Mouse (Mus musculus) heart, postnatal 0 days (tissue): ENCODE measurements around the gene Ahcyl2. TPM values are rescaled to one million over a fixed set of nuclear protein-coding genes. Genes with fewer than 3 reads are reported as not detected.

Experiments
- ATAC-seq: fragments of 200-750 bp; cut with Nextera tagmentation; 2 replicates; pipeline ENCODE4 v1.8.0; 2017; ENCODE audit warnings: low read depth, moderate number of reproducible peaks, moderate library complexity; ENCODE audit not compliant: insufficient read depth
- DNase-seq: peaks from one replicate; pipeline ENCODE4 v3.0.0-alpha.2; 2016; ENCODE audit warnings: low spot score
- H3K27ac ChIP-seq: fragments of 300-500 bp; sonication (generic); 2 replicates; pipeline ENCODE4 v1.5.1; 2014; ENCODE audit warnings: low read depth, mild to moderate bottlenecking
- H3K27me3 ChIP-seq: fragments of 300-500 bp; sonication (generic); 2 replicates; pipeline ENCODE4 v1.6.1; 2014; ENCODE audit warnings: low read length, mixed read lengths; ENCODE audit not compliant: control insufficient read depth, insufficient read depth
- H3K36me3 ChIP-seq: fragments of 300-500 bp; sonication (generic); replicated peaks from 2 replicates; pipeline ENCODE4 v1.6.1; 2014; ENCODE audit warnings: low read length, mixed read lengths; ENCODE audit not compliant: control insufficient read depth, insufficient read depth
- H3K4me1 ChIP-seq: fragments of 300-500 bp; sonication (generic); 2 replicates; pipeline ENCODE4 v1.6.1; 2014; ENCODE audit warnings: antibody characterized with exemption; ENCODE audit not compliant: control insufficient read depth, insufficient read depth
- H3K4me2 ChIP-seq: fragments of 300-500 bp; sonication (generic); 2 replicates; pipeline ENCODE4 v1.6.1; 2014; ENCODE audit warnings: low read depth, mild to moderate bottlenecking, low read length, moderate library complexity
- H3K4me3 ChIP-seq: fragments of 300-500 bp; sonication (generic); 2 replicates; pipeline ENCODE4 v1.5.1; 2014; ENCODE audit warnings: low read depth, low read length
- H3K9ac ChIP-seq: fragments of 300-500 bp; sonication (generic); replicated peaks from 2 replicates; pipeline ENCODE4 v1.6.1; 2014; ENCODE audit warnings: low read depth, low read length, mixed read lengths
- H3K9me3 ChIP-seq: fragments of 300-500 bp; sonication (generic); replicated peaks from 2 replicates; pipeline ENCODE4 v1.6.1; 2016; ENCODE audit warnings: low read length; ENCODE audit not compliant: control insufficient read depth
- CTCF ChIP-seq: IDR thresholded peaks from 2 replicates; pipeline ENCODE4 v1.5.1; 2016; ENCODE audit warnings: antibody characterized with exemption, control low read depth, low read depth
- EP300 ChIP-seq: IDR thresholded peaks from 2 replicates; pipeline ENCODE4 v1.6.1; 2016; ENCODE audit warnings: antibody characterized with exemption, low read depth
- WGBS: fragments of 180-500 bp; shearing (Covaris S2); extraction: QIAGEN DNeasy Blood & Tissue Kit; methylation state at CpG from one replicate; pipeline ENCODE4 v1.1.7; 2014; 5-methylcytosine and 5-hydroxymethylcytosine counted together
- polyA plus RNA-seq: library from polyadenylated mRNA; unstranded; fragments of >200 nt; fragmentation: Nextera tagmentation; extraction: Ambion mirVana; gene quantifications from 2 replicates; pipeline ENCODE4 v1.2.1, GENCODE M21; 2015
- total RNA-seq: library from RNA; depleted of rRNA; stranded (reverse); fragments of >200 nt; gene quantifications from 2 replicates; pipeline ENCODE4 v1.2.3, GENCODE M21; 2014; ENCODE audit warnings: low replicate concordance

Ahcyl2 gene
- total and polyA plus RNA-seq, 2 experiments from 2014 or later = 3.4 to 31.6 TPM

- H3K36me3 ChIP-seq = no peaks in the 10 kb centered on the region
- H3K9ac ChIP-seq = no peak overlapping the region
- H3K27me3 ChIP-seq = no peaks in the 10 kb centered on the region
- H3K27ac ChIP-seq = no peak overlapping the region
- H3K4me2 ChIP-seq = no peak overlapping the region
- ATAC-seq = no peak
- 0 out of 2 replicates have a peak, but pooled peaks cover 8% of the 10 kb centered on the region for H3K4me1 ChIP-seq
- no peak overlapping the region for H3K4me3 ChIP-seq
- 92% methylated on average over 1 of the region's 1 CpGs for WGBS
- TF ChIP-seq EP300 (no peak), CTCF (no peak)
- no peaks in the 10 kb centered on the region for H3K9me3 ChIP-seq
- no peak for DNase-seq
These were observed 82.3 kb downstream of the Ahcyl2 start for GRCm38 (mm10) chr6:29850096-29850495.

GRCm38 (mm10) chr6:29850747-29851146 is 82.9 kb downstream of the Ahcyl2 start:
- Histone ChIP-seq H3K27ac (no peak overlapping the region), H3K9ac (no peak overlapping the region), H3K4me1 (0 out of 2 replicates have a peak, but pooled peaks cover 8% of the 10 kb centered on the region), H3K9me3 (no peaks in the 10 kb centered on the region), H3K4me3 (no peak overlapping the region), H3K36me3 (no peaks in the 10 kb centered on the region), H3K27me3 (no peaks in the 10 kb centered on the region), H3K4me2 (no peak overlapping the region)
- WGBS = 81% methylated on average over 2 of the region's 2 CpGs
- no peak for TF ChIP-seq CTCF
- ATAC-seq = no peak
- DNase-seq = no peak

- Histone ChIP-seq H3K4me1 (peaks cover 8% of the 10 kb centered on the region; the same call in 1 of the 2 replicates), H3K4me3 (no peak overlapping the region), H3K9ac (no peak overlapping the region), H3K4me2 (no peak overlapping the region), H3K27me3 (no peaks in the 10 kb centered on the region), H3K36me3 (no peaks in the 10 kb centered on the region), H3K27ac (no peak overlapping the region), H3K9me3 (no peaks in the 10 kb centered on the region)
- no peak for ATAC-seq
- 88% methylated on average over 3 of the region's 3 CpGs for WGBS
- no peak for DNase-seq
- no peak for TF ChIP-seq EP300
- TF ChIP-seq CTCF = no peak
These were observed 84.1 kb downstream of the Ahcyl2 start for GRCm38 (mm10) chr6:29851873-29852272.

GRCm38 (mm10) chr6:29853213-29853899 is 85.5 kb downstream of the Ahcyl2 start:
- no peaks in the 10 kb centered on the region for H3K9me3 ChIP-seq
- ATAC-seq (peak; percentile 69), DNase-seq (peak; percentile 79)
- TF ChIP-seq EP300 (no peak), CTCF (peak; percentile 87)
- H3K4me3 ChIP-seq = peak overlapping the region; percentile 17
- no peaks in the 10 kb centered on the region for H3K27me3 ChIP-seq
- 23% methylated on average over 12 of the region's 12 CpGs for WGBS
- H3K4me2 ChIP-seq = peak overlapping the region; percentile 47
- H3K9ac ChIP-seq = no peak overlapping the region
- peaks cover 8% of the 10 kb centered on the region; the same call in 1 of the 2 replicates for H3K4me1 ChIP-seq
- no peak overlapping the region for H3K27ac ChIP-seq
- H3K36me3 ChIP-seq = no peaks in the 10 kb centered on the region

GRCm38 (mm10) chr6:29853900-29854390 is 86.1 kb downstream of the Ahcyl2 start:
- Histone ChIP-seq H3K27ac (no peak overlapping the region), H3K4me2 (peak overlapping the region; percentile 47; the same call in 1 of the 2 replicates), H3K9me3 (no peaks in the 10 kb centered on the region), H3K4me3 (no peak overlapping the region), H3K36me3 (no peaks in the 10 kb centered on the region), H3K9ac (no peak overlapping the region), H3K4me1 (peaks cover 8% of the 10 kb centered on the region; the same call in 1 of the 2 replicates), H3K27me3 (no peaks in the 10 kb centered on the region)
- WGBS = 83% methylated on average over 6 of the region's 6 CpGs
- TF ChIP-seq CTCF = no peak
- TF ChIP-seq EP300 = no peak
- no peak for DNase-seq
- no peak for ATAC-seq

GRCm38 (mm10) chr6:29858619-29859018 is 90.8 kb downstream of the Ahcyl2 start:
- Histone ChIP-seq H3K4me2 (no peak overlapping the region), H3K27ac (no peak overlapping the region), H3K4me1 (peaks cover 5% of the 10 kb centered on the region; the same call in 1 of the 2 replicates), H3K9me3 (no peaks in the 10 kb centered on the region), H3K9ac (no peak overlapping the region), H3K36me3 (no peaks in the 10 kb centered on the region), H3K4me3 (no peak overlapping the region), H3K27me3 (no peaks in the 10 kb centered on the region)
- TF ChIP-seq CTCF = no peak
- no peak for TF ChIP-seq EP300
- ATAC-seq (no peak), DNase-seq (no peak)
- WGBS = 50% methylated on average over 6 of the region's 6 CpGs
